Mouse (Mus musculus): ENCODE results near the gene Pebp1.

Gene Pebp1

DNA sequence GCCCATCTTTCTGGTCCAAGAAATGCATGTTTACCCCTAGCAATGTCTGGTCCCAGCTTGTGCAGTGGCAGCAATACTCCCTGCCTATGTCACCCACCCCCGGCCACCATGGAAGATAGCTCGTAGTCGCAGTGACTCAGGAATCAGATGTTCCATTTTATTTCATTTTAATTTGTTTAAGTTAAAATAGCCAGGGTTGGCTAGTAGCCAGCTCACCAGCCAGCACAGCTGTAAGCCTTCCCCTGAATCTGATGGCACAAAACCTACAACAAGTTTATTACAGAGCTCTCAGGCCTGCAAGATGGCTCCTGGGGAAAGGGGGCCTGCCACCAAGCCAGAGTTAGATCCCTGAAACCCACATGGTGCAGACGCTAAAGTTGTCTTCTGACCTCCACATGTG, 48.3 kb downstream of the Pebp1 start:
- DNase-seq, result no peak

DNA sequence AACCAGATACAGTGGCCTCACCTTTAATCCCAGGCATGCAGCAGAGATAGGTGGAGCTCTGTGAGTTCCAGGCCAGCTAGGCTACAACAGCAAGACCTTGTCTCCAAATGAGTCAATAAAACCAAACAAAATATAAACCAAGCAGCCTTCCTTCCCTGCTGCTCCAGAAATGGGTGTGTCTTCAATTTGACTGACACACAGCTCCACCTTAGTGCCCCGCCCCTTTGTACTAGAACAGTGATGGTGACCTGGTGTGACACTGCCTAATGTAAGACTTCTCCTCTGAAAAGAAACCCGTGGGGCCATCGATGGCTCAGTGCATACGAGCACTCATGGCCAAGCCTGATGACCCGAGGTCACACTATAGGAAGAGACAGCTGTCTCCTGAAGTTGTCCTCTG, 50.9 kb downstream of the Pebp1 start:
- DNase-seq, result no peak

Data from cerebellum, adult 9-11 months (tissue).